Mouse (Mus musculus) E14TG2a.4 (cell line): Measurements from ENCODE around the gene Arhgap15.

Experiments used
- CTCF ChIP-seq: conservative IDR thresholded peaks from 2 replicates; pipeline ENCODE4 v1.5.1; 2014; ENCODE audit warnings: low read length
- NANOG ChIP-seq: IDR thresholded peaks from 2 replicates; pipeline ENCODE4 v1.6.1; 2014; ENCODE audit warnings: borderline replicate concordance, low read length, mixed read lengths

DNA sequence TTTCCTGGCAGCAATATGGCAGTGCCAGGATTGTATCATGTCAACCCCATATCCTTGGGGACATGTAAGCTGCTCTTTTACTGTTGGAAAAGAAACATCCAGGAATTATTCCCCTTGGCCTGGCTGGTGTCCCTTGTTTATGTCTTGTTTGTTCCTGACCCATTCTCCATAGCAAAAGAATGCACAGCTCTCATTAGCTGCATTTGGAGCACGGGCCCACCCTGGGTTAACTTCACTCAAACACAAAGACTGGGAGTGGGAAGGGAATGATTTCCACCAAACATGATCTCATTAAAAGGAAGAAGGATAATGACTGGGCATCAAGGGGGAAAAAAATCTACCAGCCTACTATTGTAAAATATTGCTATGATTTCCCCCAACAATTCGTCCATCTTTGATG, 600.5 kb downstream of the Arhgap15 start:
- no peak for TF ChIP-seq CTCF
- no peak for TF ChIP-seq NANOG
